Mouse (Mus musculus): Measurements from ENCODE around the gene Dpep2nb.

DNA sequence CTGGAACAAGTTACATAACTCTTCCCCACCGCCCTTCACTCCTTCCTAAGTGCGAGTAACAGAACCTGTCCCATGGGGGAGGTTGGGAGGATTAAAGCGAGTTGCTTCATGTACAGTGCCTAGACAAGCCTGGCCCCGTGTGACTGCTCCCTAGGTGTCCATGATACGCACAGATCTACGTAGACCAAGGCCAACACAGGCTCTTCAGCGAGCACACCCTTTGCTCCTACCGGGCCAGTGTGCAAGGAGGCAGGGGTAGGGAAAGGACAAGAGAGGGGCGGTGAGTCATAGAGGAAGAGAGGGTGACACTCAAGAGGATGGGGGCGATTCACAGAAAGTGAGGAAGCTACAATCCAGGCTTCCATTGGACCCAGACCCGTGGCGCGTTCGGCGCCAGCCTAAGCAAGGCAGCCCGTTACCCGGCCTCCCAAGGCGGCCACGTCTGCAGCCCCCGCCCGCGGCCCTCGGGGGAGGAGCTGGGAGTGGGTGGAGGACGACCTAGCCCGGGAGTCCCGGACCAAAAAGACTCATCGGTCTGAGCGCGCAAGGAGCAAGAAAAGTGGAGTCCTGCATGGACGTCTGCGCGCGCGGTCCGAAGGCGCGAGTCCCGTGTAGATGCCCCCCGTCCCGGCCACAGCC lies 40.4 kb downstream of the Dpep2nb start:
- TF ChIP-seq CTCF (IDR thresholded peaks at IDR 0.05; ENCODE audit: control insufficient read depth, insufficient read depth, insufficient replicate concordance, low read depth, low read length): no peak
- no peak; the same call in 1 of the 2 replicates for TF ChIP-seq POLR2A (IDR thresholded peaks at IDR 0.05; ENCODE audit: control insufficient read depth, low read depth, low read length)

All from testis, adult 2 months (tissue).